Mouse (Mus musculus) layer of hippocampus, postnatal 14 days (tissue): ENCODE results near the gene Tuba1c. TPM values are rescaled to one million over a fixed set of nuclear protein-coding genes. Genes with fewer than 3 reads are reported as not detected.
"Not testable (repeated sequence)": the region's sequence is repeated elsewhere in the genome, so short reads cannot be mapped to it uniquely, and the experiment has no call there.

Experiments
- DNase-seq, 2 experiments: peaks; one replicate each; pipeline ENCODE4 v3.0.0; 2021 to 2022; ENCODE audit warnings: low spot score in 2 of 2, mixed read lengths in 1 of 2
- total RNA-seq, 2 experiments: library from RNA; stranded (reverse); gene quantifications; 2 replicates each; pipeline ENCODE4 v1.2.3; 2021

Tuba1c gene
- total RNA-seq, 2 experiments from 2014 or later: 119 to 162 TPM

DNA sequence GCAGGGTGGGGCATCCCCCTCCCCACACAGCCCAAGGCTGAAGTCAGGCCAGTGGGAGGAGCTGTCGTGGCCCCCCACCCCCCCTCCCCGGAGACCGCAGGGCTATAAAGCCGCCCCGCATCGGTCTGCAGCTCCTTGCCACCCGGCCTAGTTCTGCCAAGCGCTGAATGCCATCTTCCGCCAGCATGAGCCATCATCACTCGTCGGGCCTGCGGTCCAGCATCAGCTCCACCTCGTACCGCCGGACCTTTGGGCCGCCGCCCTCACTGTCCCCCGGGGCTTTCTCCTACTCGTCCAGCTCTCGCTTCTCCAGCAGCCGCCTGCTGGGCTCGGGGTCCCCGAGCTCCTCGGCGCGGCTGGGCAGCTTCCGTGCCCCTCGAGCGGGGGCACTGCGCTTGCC is 25.3 kb downstream of the Tuba1c start, which contains the start of gene Prph:
Prph (plus strand) TSS at position 135 of the 400 bp plus-strand sequence.
- DNase-seq: no peak

DNA sequence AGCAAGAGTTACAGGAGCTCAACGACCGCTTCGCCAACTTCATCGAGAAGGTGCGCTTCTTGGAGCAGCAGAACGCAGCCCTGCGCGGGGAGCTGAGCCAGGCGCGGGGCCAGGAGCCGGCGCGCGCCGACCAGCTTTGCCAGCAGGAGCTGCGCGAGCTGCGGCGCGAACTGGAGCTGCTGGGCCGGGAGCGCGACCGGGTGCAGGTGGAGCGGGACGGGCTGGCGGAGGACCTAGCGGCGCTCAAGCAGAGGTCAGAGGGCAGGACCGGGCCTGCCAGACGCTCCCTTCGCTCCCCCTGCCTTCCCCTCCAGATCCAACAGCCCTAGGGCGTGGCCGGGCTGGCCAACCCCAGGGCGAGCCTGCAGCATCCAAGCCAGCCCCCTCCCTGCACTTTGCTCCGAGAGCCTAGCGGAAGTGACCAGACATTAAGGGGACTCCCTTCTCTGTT is 25.8 kb downstream of the Tuba1c start:
- no peak for DNase-seq

- DNase-seq: no peak
Measured at GRCm38 (mm10) chr15:99056332-99056731, 26.6 kb downstream of the Tuba1c start.

GRCm38 (mm10) chr15:99065557-99066165 is 36.0 kb downstream of the Tuba1c start:
- DNase-seq: no peak

- no peak for DNase-seq
Measured at GRCm38 (mm10) chr15:99071988-99072387, 42.3 kb downstream of the Tuba1c start.

DNA sequence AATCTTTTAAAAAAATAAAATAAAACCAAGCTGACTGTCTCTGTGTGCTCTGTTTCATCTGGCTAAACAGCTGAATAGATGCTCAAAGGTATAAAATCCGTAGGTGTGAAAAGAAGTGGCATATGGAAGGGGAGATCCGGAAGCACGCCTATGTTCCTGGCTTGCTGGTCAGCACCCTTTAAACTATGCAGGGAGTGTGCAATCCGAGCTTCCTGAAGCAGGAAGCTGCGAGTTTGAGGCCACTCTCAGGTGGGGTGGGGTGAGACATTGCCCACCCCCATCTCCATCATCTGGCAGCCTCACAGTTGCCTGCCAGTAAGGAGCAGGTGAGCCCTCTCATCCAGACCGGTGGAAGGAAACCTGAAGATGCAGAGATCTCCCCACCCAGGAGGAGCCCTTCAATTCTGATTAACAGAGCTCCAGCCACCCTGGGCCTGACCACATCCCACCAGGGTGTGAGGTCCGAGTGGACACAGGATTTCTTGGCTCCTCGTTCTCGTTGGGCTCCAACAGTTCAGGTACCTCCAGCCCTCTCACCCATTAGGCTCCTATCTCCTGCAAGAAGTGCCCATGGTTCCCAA is 44.4 kb downstream of the Tuba1c start, which contains the start of gene Troap:
Troap (plus strand) TSS at position 557 of the 581 bp plus-strand sequence.
- DNase-seq: no peak

DNA sequence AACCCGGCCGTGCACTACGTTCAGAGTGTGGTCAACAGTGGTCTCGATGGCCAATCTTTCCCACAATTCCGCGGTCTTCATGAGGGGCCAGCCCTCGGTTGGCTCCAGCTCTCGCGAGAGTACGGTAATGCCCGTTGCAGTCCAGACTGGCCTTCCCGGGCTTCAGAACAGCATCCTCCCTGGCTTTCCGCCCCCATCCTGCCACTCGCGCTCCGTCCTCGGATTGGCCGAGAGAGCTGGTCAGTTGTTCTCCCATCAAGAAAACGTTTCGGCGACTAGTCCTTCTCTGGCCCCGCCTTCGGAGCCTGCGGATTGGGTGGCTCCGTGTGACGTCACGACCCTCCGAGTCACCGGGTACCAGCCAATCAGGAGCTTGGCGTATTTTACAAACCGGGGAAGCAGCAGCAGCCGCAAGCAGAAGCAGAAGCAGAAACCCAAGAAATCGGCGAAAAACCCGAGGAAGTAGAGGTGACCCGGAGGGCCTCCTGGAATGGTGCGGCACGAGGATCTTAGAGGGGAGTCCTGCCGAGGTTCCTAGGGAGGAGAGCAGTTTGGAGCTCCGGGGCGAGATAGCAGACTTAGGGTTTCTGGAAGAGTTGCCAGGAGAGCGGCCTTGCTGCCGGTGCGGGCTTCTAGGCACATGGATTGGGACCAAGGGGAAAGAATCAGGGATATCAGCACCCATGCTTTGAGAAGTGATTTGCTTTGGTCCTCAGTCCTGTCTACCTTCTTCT is 45.1 kb downstream of the Tuba1c start:
- DNase-seq: peak; percentile 98 to 99

DNA sequence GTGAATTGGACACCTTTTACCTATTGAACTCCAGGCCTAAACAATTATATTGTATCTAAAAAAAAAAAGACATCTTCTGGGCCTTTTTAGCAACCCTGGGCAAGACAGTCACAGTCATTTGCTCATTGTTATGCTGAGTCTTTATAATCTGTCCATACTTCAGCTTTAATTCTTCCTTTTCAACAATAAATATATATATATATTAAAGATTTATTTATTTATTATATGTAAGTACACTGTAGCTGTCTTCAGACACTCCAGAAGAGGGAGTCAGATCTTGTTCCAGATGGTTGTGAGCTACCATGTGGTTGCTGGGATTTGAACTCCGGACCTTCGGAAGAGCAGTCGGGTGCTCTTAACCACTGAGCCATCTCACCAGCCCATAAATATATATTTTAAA is 46.3 kb downstream of the Tuba1c start:
- DNase-seq: not testable (repeated sequence)

- no peak for DNase-seq
Measured at GRCm38 (mm10) chr15:99078181-99078910, 48.7 kb downstream of the Tuba1c start.

- DNase-seq: no peak
Measured at GRCm38 (mm10) chr15:99079804-99080203, 50.1 kb downstream of the Tuba1c start.

GRCm38 (mm10) chr15:99082322-99082721 is 52.6 kb downstream of the Tuba1c start:
- no peak for DNase-seq

- no peak for DNase-seq
Measured at GRCm38 (mm10) chr15:99082840-99083239, 53.1 kb downstream of the Tuba1c start.

DNA sequence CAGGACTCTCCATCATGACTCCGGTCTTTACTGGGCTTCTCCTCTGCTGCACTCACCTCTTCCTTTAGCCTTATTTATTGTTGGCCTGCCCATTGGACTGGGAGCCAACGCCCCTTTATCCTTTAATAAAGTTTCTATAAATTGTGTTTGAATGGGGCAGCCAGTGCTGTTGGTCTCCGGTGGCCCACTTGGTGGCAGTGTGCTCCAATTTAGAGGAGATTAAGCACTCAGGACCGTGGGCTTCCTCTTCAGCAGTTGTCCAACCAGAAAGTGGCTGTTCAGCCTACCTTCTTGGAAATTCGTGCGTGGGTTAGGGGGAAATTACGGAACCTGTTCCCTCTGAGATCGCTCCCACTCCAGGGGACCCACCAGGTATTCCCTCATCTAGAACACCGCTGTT is 53.6 kb downstream of the Tuba1c start:
- peak in 1 of 2 experiments; percentile 49 for DNase-seq

DNA sequence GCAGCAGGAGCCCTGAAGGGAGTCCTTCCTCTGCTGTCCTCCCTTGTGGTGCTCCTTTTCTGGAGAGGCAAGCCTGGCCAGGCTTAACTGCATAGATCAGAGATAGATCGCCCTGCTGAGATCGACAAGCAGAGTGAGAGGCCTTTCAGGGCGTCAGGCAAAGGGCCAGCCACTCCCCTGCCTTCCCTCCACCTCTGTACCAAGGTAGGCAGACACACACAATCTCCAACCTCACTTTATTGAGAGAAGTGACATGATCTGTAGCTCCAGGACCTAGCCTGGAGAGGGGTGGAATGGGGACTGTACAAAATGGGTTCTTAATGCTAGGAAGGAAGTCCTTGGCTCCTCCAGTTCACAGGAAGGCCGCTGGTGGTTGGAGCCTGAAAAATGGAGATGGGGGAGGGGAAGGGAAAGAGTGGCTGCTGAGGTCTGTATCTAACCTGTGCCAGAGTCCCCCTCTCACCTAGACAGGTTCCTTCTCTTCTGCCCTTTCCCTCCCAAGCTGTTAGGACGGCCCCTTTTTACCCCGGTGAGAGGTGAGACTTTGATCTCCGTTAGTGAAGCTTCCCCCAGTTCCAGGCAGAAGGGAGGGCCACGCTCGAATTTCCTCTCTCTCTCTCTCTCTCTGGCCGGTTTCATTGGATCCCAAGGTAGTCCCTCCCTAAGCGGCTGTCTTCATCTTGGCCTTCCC is 54.3 kb downstream of the Tuba1c start:
- DNase-seq: no peak

DNA sequence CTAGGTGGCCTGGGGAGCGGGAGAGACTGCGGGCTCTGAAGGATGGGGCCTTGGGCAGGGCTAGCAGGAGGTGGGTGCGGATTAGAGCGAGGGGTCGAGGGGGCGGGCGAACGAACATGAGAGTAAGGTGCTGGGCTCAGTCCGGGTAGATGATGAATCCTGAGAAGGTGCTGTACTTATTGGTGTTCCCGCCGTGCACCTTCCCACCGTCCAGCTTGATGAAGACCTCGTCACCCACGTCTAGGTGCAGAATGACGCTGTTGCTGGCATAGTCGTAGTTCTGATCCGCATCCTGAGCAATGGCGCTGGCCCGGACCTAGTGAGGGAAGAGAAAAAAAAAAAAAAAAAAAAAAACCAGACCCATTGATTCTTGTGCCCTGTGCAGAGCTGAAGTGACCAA is 54.9 kb downstream of the Tuba1c start:
- no peak for DNase-seq

DNA sequence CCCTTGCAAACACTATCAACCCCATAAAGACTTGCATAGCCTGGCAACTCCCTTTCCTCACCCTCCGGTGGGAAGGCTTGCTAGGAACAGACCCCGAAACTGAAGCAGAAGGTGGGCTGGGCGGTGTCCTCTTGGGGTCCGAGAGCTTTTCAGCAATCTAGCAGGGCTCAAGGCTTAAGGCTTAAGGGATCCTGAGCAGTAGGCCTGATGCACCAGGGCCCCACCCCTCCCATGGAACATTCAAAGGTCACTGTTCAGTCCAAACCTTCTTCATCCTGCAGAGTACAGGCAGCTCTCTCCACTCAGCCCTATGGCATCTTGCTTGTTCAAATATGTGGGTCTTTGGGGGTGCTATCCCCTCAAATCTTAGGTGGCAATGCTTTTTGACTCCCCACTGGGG is 56.3 kb downstream of the Tuba1c start:
- no peak for DNase-seq

GRCm38 (mm10) chr15:99087253-99088075 is 57.8 kb downstream of the Tuba1c start, which contains the start of gene C1ql4:
TSS of gene C1ql4 (minus strand) at chr15:99087817.
- no peak for DNase-seq
